Mouse (Mus musculus): ENCODE measurements around the gene Mxd1.

Gene Mxd1

GRCm38 (mm10) chr6:86606289-86606688, 62.7 kb downstream of the Mxd1 start:
- no peak for DNase-seq (ENCODE audit: extremely low read depth, insufficient read length, low spot score)

- DNase-seq (ENCODE audit: extremely low read depth, insufficient read length, low spot score): no peak
Observed at GRCm38 (mm10) chr6:86605260-86605659, 63.7 kb downstream of the Mxd1 start.

DNA sequence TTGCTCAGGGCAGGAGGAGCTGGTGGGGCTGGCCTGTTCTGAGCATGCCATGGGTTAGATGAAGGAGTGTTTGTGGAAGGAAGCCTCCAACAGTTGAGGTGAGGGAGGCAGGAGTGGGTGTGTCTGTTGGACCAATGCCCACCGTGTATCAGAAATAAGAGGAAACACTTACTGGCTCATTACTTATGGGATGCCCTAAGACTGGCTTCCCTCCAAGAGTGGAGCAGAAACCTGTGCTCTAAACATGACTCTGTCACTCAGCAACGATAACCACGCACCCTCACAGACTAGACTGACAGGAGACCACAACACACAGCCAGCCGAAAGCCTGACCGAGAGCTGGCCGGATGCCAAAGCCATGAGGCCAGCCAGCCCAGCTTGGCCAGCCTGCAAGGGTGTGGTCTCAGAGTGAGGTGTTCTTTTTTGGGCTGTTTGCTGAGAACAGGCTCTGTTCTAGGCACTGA, 69.0 kb downstream of the Mxd1 start:
- DNase-seq (ENCODE audit: extremely low read depth, insufficient read length, low spot score): peak; percentile 90

- DNase-seq (ENCODE audit: extremely low read depth, insufficient read length, low spot score): no peak
Observed at GRCm38 (mm10) chr6:86599197-86599596, 69.8 kb downstream of the Mxd1 start.

DNA sequence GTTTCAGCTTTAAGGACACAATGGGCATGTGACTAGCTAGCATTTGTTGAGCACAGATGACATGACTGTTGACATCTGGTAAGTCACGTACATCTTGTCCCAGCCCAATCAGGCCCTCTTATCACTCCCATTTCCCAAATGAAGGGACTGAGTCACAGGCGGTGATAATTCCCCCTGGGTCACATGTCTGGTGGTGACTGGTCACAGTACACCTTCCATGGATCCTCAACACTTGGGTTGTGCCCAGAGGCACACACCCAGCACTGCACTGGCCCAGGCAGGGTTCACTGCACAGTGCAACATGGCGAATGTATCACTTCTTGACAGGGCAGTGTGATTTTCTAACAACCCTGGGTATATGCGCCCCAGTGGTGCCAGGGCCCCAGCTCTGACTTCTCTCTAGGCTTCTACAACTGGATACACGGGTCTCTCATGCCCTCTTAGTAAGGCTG, 70.2 kb downstream of the Mxd1 start:
- no peak for DNase-seq (ENCODE audit: extremely low read depth, insufficient read length, low spot score)
